Mouse (Mus musculus): Measurements from ENCODE around the gene Lhpp. TPM values are rescaled to one million over a fixed set of nuclear protein-coding genes. Genes with fewer than 3 reads are reported as not detected.

Lhpp gene
- polyA plus RNA-seq, 1 experiment from 2014 or later, result 25.7 TPM

- Histone ChIP-seq H3K4me1 (no peaks in the 10 kb centered on the region), H3K9ac (replicated peaks) (no peak overlapping the region), H3K27ac (replicated peaks) (no peak overlapping the region), H3K9me3 (no peaks in the 10 kb centered on the region), H3K4me3 (no peak overlapping the region), H3K27me3 (no peaks in the 10 kb centered on the region), H3K4me2 (replicated peaks) (no peak overlapping the region), H3K36me3 (no peaks in the 10 kb centered on the region)
- ATAC-seq (replicated peaks), result no peak
- WGBS, result 54% methylated on average over 17 of the region's 17 CpGs
Observed at GRCm38 (mm10) chr7:132673931-132674755, 63.7 kb downstream of the Lhpp start.

DNA sequence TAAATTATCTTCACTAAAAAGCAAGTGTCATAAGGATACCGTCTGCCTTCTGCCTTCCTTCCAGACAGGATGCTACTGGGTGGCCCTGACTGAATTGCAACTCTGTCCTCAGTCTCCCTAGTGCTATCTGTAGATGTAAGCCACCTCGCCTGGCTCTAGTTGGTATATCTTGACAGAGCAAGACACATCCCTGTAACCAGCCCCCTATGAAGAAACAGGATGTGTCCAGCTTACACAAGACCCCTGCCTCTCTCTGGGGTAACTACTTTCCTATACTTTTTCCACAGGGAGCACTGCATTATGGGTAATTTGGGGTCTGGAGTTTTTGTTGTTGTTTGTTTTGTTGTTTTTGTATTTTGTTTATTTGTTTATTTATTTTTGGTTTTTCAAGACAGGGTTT is 65.5 kb downstream of the Lhpp start:
- H3K36me3 ChIP-seq, result no peaks in the 10 kb centered on the region
- H3K4me2 ChIP-seq (replicated peaks), result no peak overlapping the region
- H3K27me3 ChIP-seq, result no peaks in the 10 kb centered on the region
- H3K27ac ChIP-seq (replicated peaks), result no peak overlapping the region
- no peaks in the 10 kb centered on the region for H3K4me1 ChIP-seq
- H3K4me3 ChIP-seq, result no peak overlapping the region
- 91% methylated on average over 2 of the region's 2 CpGs for WGBS
- no peak overlapping the region for H3K9ac ChIP-seq (replicated peaks)
- H3K9me3 ChIP-seq, result no peaks in the 10 kb centered on the region
- ATAC-seq (replicated peaks), result no peak

DNA sequence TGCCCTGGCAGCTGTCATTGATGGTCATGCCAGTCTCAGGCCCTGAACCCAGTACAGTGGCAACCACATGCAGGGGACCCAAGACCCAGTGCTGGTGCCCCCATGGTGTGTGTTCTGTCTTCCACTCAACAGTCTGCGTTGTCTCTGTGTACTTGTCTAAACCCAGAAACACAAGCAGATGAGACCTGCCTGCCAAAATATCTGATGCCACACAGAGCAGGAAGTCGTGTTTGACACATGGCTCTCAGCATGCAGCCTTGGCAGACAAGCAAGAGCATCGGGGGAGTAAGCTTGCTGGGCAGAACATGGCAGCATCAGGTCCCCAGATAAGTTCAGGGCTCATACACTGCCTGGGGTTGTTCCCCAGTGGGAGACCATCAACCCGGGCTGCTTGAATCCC is 68.7 kb downstream of the Lhpp start:
- Histone ChIP-seq H3K4me1 (no peaks in the 10 kb centered on the region), H3K9ac (replicated peaks) (no peak overlapping the region), H3K4me3 (no peak overlapping the region), H3K27ac (replicated peaks) (no peak overlapping the region), H3K27me3 (no peaks in the 10 kb centered on the region), H3K36me3 (no peaks in the 10 kb centered on the region), H3K4me2 (replicated peaks) (no peak overlapping the region), H3K9me3 (no peaks in the 10 kb centered on the region)
- WGBS, result 51% methylated on average over 4 of the region's 4 CpGs
- ATAC-seq (replicated peaks), result no peak

GRCm38 (mm10) chr7:132679549-132679948 is 69.1 kb downstream of the Lhpp start:
- WGBS, result 83% methylated on average over 6 of the region's 6 CpGs
- H3K4me2 ChIP-seq (replicated peaks), result no peak overlapping the region
- no peak overlapping the region for H3K9ac ChIP-seq (replicated peaks)
- no peaks in the 10 kb centered on the region for H3K27me3 ChIP-seq
- no peak overlapping the region for H3K27ac ChIP-seq (replicated peaks)
- no peak overlapping the region for H3K4me3 ChIP-seq
- H3K36me3 ChIP-seq, result no peaks in the 10 kb centered on the region
- H3K4me1 ChIP-seq, result no peaks in the 10 kb centered on the region
- H3K9me3 ChIP-seq, result no peaks in the 10 kb centered on the region
- no peak for ATAC-seq (replicated peaks)

GRCm38 (mm10) chr7:132681296-132681695 is 70.9 kb downstream of the Lhpp start:
- Histone ChIP-seq H3K9me3 (no peaks in the 10 kb centered on the region), H3K4me3 (no peak overlapping the region), H3K9ac (replicated peaks) (no peak overlapping the region), H3K27ac (replicated peaks) (no peak overlapping the region), H3K4me1 (no peaks in the 10 kb centered on the region), H3K27me3 (no peaks in the 10 kb centered on the region), H3K4me2 (replicated peaks) (no peak overlapping the region), H3K36me3 (no peaks in the 10 kb centered on the region)
- 77% methylated on average over 11 of the region's 11 CpGs for WGBS
- no peak for ATAC-seq (replicated peaks)

GRCm38 (mm10) chr7:132681831-132682230 is 71.4 kb downstream of the Lhpp start:
- Histone ChIP-seq H3K9me3 (no peaks in the 10 kb centered on the region), H3K9ac (replicated peaks) (no peak overlapping the region), H3K27ac (replicated peaks) (no peak overlapping the region), H3K4me2 (replicated peaks) (no peak overlapping the region), H3K36me3 (no peaks in the 10 kb centered on the region), H3K4me3 (no peak overlapping the region), H3K27me3 (no peaks in the 10 kb centered on the region), H3K4me1 (no peaks in the 10 kb centered on the region)
- whole genome bisulfite sequencing, result 83% methylated on average over 1 of the region's 1 CpGs
- no peak for ATAC-seq (replicated peaks)

GRCm38 (mm10) chr7:132682336-132682735 is 71.9 kb downstream of the Lhpp start:
- Histone ChIP-seq H3K4me1 (no peaks in the 10 kb centered on the region), H3K4me2 (replicated peaks) (no peak overlapping the region), H3K9ac (replicated peaks) (no peak overlapping the region), H3K27ac (replicated peaks) (no peak overlapping the region), H3K4me3 (no peak overlapping the region), H3K36me3 (no peaks in the 10 kb centered on the region), H3K27me3 (no peaks in the 10 kb centered on the region), H3K9me3 (no peaks in the 10 kb centered on the region)
- ATAC-seq (replicated peaks), result no peak
- WGBS, result 97% methylated on average over 3 of the region's 3 CpGs

GRCm38 (mm10) chr7:132682901-132683300 is 72.5 kb downstream of the Lhpp start:
- Histone ChIP-seq H3K4me3 (no peak overlapping the region), H3K27me3 (no peaks in the 10 kb centered on the region), H3K4me1 (no peaks in the 10 kb centered on the region), H3K9me3 (no peaks in the 10 kb centered on the region), H3K4me2 (replicated peaks) (no peak overlapping the region), H3K9ac (replicated peaks) (no peak overlapping the region), H3K36me3 (no peaks in the 10 kb centered on the region), H3K27ac (replicated peaks) (no peak overlapping the region)
- ATAC-seq (replicated peaks), result no peak
- WGBS, result 83% methylated on average over 3 of the region's 3 CpGs

DNA sequence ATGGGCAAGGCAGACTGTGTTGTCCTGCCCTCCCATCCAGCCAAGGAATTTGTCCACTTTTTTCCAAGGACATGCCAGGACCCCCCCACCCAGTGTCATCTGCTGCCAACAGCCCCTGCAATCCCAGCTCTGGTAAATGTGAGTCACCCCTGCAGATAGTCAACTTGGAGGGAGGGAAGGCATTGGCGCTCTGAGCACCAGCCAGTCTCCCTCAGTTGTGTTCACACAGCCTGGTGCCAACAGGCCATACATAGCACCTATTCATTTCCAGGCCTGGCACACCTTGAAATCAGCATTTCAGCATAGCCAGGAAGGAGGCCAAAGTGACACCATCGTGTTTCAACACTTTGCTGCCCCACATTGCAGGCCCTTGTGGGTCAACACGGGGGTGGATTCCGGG is 73.5 kb downstream of the Lhpp start:
- no peak overlapping the region for H3K4me3 ChIP-seq
- 90% methylated on average over 4 of the region's 4 CpGs for WGBS
- ATAC-seq (replicated peaks), result no peak

DNA sequence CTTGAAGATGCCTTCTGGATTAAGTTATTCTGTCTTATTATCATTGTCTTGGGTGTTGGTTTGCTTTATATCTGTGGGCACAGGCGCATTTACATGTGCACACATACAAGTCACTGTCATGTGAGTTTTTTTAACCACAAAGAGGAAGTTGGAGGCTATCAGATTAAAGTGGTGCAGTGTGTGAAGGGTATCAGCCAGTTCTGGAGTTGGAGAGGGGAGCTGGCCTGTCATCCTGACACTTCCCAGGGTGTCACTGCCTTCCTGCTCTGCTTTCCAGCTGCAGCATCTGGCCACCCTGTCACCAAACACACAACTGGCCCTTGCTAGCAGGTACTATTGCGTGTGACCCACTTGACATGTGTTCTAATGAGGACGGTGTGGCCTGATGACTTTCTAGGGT is 76.1 kb downstream of the Lhpp start:
- Histone ChIP-seq H3K36me3 (no peaks in the 10 kb centered on the region), H3K9ac (replicated peaks) (no peak overlapping the region)
- WGBS, result 94% methylated on average over 3 of the region's 3 CpGs

More for the DNA sequence above, 73.5 kb downstream of the Lhpp start:
- H3K4me2 ChIP-seq (replicated peaks), result no peak overlapping the region
- H3K9ac ChIP-seq (replicated peaks), result no peak overlapping the region
- H3K27ac ChIP-seq (replicated peaks), result no peak overlapping the region
- H3K36me3 ChIP-seq, result no peaks in the 10 kb centered on the region
- H3K27me3 ChIP-seq, result no peaks in the 10 kb centered on the region
- no peaks in the 10 kb centered on the region for H3K9me3 ChIP-seq
- no peaks in the 10 kb centered on the region for H3K4me1 ChIP-seq

DNA sequence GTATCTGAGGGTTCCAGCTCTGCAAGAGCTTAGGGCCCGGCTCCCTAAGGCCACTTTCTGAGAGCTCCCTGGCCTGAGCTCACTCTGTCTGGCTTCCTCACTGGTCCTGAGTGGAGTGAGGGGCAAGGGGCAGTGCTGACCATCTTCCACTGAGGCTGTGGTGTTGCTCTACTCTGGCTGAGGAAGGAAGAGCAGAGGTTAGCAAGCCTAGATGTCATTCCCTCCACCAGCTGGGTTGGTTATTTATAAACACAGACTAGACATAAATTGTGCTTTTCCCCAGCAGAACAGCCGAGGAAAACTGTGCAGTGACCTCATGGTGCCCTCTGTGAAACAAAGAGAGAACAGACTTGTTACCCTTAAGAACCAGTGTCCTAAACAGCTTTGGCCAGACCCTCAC is 77.5 kb downstream of the Lhpp start:
- Histone ChIP-seq H3K27me3 (no peaks in the 10 kb centered on the region), H3K27ac (replicated peaks) (no peak overlapping the region), H3K4me2 (replicated peaks) (no peak overlapping the region), H3K9me3 (no peaks in the 10 kb centered on the region), H3K9ac (replicated peaks) (no peak overlapping the region), H3K36me3 (no peaks in the 10 kb centered on the region), H3K4me3 (no peak overlapping the region), H3K4me1 (peaks cover 5% of the 10 kb centered on the region)
- WGBS, result 70% methylated on average over 2 of the region's 2 CpGs
- no peak for ATAC-seq (replicated peaks)

More for the DNA sequence above, 76.1 kb downstream of the Lhpp start:
- Histone ChIP-seq H3K27me3 (no peaks in the 10 kb centered on the region), H3K4me2 (replicated peaks) (no peak overlapping the region), H3K27ac (replicated peaks) (no peak overlapping the region), H3K4me1 (no peaks in the 10 kb centered on the region), H3K4me3 (no peak overlapping the region), H3K9me3 (no peaks in the 10 kb centered on the region)
- no peak for ATAC-seq (replicated peaks)

DNA sequence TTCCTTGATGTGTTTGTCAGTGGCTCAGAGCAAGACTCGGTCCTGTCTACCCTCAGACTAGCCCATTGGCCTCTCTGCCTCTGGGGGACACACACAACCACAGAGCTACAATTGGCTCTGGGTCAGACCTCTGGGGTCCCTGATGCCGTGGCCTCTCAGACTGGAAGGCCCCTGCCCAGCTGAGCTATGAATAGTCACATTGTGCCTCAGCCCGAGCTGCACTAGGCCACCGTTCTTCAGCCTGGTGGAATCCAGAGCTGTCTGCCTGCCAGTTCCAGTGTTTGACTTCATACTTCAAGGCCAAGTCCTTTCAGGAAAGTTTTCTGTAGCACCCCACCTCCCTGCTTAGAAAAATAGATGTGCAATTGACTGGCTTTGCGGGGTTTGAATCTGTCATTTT is 78.3 kb downstream of the Lhpp start:
- no peak overlapping the region for H3K4me3 ChIP-seq
- WGBS, result 46% methylated on average over 5 of the region's 5 CpGs
- H3K36me3 ChIP-seq, result no peaks in the 10 kb centered on the region
- H3K9me3 ChIP-seq, result no peaks in the 10 kb centered on the region
- H3K4me2 ChIP-seq (replicated peaks), result no peak overlapping the region
- no peak overlapping the region for H3K9ac ChIP-seq (replicated peaks)
- no peak overlapping the region for H3K27ac ChIP-seq (replicated peaks)
- no peak for ATAC-seq (replicated peaks)
- no peaks in the 10 kb centered on the region for H3K27me3 ChIP-seq
- peaks cover 5% of the 10 kb centered on the region for H3K4me1 ChIP-seq

GRCm38 (mm10) chr7:132689722-132690121 is 79.3 kb downstream of the Lhpp start:
- no peaks in the 10 kb centered on the region for H3K27me3 ChIP-seq
- H3K9ac ChIP-seq (replicated peaks), result no peak overlapping the region
- no peak overlapping the region for H3K4me3 ChIP-seq
- peaks cover 5% of the 10 kb centered on the region for H3K4me1 ChIP-seq
- ATAC-seq (replicated peaks), result no peak
- no peak overlapping the region for H3K27ac ChIP-seq (replicated peaks)
- H3K4me2 ChIP-seq (replicated peaks), result no peak overlapping the region
- no peaks in the 10 kb centered on the region for H3K36me3 ChIP-seq
- H3K9me3 ChIP-seq, result no peaks in the 10 kb centered on the region
- 92% methylated on average over 5 of the region's 5 CpGs for WGBS
